Mouse (Mus musculus) testis, adult 2 months (tissue): ENCODE results near the gene Kcnc4. TPM values are rescaled to one million over a fixed set of nuclear protein-coding genes. Genes with fewer than 3 reads are reported as not detected.

Experiments used
- H3K27ac ChIP-seq: fragments of 200-500 bp; 2 replicates; pipeline ENCODE4 v1.5.1; 2012; ENCODE audit warnings: low read depth, low read length; ENCODE audit not compliant: control insufficient read depth, insufficient read depth
- H3K27me3 ChIP-seq: fragments of 200-500 bp; 2 replicates; pipeline ENCODE4 v1.6.1; 2012; ENCODE audit warnings: mild to moderate bottlenecking, low read length, moderate library complexity; ENCODE audit not compliant: control insufficient read depth, insufficient read depth
- H3K36me3 ChIP-seq: fragments of 200-500 bp; 2 replicates; pipeline ENCODE4 v1.6.1; 2012; ENCODE audit warnings: mild to moderate bottlenecking, low read length; ENCODE audit not compliant: control insufficient read depth, insufficient read depth
- H3K4me1 ChIP-seq: fragments of 200-500 bp; 2 replicates; pipeline ENCODE4 v1.6.1; 2012; ENCODE audit warnings: low read length; ENCODE audit not compliant: control insufficient read depth, insufficient read depth
- H3K4me3 ChIP-seq: fragments of 200-500 bp; 2 replicates; pipeline ENCODE4 v1.5.1; 2012; ENCODE audit warnings: low read depth, mild to moderate bottlenecking, low read length, moderate library complexity, mixed read lengths; ENCODE audit not compliant: control insufficient read depth
- CTCF ChIP-seq: fragments of 200-500 bp; IDR thresholded peaks from 2 replicates; pipeline ENCODE4 v1.5.1; 2012; ENCODE audit warnings: low read depth, mild to moderate bottlenecking, inconsistent platforms, low read length, moderate library complexity; ENCODE audit not compliant: control insufficient read depth, insufficient read depth, insufficient replicate concordance
- POLR2A ChIP-seq: fragments of 200-500 bp; IDR thresholded peaks from 2 replicates; pipeline ENCODE4 v1.6.1; 2012; ENCODE audit warnings: low read depth, mild to moderate bottlenecking, inconsistent platforms, low read length, moderate library complexity; ENCODE audit not compliant: control insufficient read depth
- polyA plus RNA-seq: library from polyadenylated mRNA; depleted of rRNA; stranded (reverse); fragments of >200 nt; gene quantifications from 2 replicates; pipeline ENCODE4 v1.2.3, GENCODE M21; 2012

Kcnc4 gene
- polyA plus RNA-seq, 1 experiment, result 0.07 TPM

DNA sequence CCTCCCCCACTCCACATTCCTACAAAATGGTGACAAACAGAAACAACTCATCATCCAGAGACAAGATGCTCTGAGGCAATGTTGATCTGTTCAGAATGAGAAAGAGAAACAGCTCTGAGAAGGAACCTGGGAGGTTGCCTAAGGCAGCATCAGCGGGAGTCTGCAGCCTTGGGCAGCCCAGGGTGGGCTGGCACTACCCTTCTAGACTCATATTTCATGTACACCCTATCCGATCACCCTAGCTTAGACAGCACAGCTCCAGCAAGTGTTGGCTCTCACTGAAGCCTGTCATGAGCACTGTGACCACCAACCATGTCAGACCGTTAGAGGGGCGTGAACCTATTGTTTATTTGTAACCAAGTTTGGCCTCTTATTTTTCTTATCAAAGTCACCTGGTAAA lies 5.1 kb downstream of the Kcnc4 start:
- Histone ChIP-seq H3K27me3 (no peaks in the 10 kb centered on the region; the same call in 1 of the 2 replicates), H3K4me3 (no peak overlapping the region), H3K4me1 (peaks cover 7% of the 10 kb centered on the region), H3K27ac (no peak overlapping the region), H3K36me3 (no peaks in the 10 kb centered on the region)
- TF ChIP-seq POLR2A (no peak), CTCF (no peak)

DNA sequence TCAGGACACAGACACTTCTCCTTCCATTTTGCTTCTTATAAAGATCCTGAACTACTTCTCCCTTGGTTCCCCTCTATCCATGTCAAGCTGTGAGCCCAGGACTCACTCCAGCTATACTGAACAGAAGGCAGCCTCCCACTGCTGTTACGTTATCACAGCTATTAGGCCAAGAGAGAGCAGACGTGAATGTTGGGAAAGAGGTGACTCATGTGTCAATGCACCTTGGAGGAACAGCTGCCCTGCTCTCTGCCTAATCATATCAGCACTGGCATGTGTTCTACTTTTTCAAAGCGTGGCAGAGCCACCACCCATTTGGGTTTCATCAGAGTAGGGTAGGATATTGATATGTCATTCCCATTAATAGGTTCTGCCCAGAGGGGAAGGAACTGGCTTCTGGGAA lies 12.5 kb downstream of the Kcnc4 start:
- Histone ChIP-seq H3K4me3 (no peak overlapping the region), H3K27me3 (no peaks in the 10 kb centered on the region), H3K4me1 (no peaks in the 10 kb centered on the region), H3K27ac (no peak overlapping the region), H3K36me3 (no peaks in the 10 kb centered on the region)
- TF ChIP-seq POLR2A (no peak), CTCF (no peak)

DNA sequence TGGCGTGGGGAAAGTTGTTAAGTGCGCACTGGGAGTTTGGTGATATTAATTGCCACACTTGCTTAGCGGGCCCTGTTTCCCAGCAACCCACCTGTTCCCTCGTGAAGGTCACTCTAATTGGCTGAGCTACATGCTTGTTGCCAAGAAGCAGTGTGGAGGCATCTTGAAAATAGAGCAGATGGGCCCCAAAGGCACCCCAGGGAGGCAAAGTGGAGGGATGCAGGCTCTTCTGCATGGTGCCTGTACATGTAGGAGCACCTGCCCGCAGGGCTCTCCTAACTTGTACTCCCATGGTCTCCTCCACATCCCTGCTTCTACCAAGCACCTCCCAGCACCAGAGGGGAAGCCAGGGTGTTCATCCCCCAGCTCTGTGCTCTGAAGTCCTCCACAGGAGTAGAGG lies 15.5 kb downstream of the Kcnc4 start:
- TF ChIP-seq POLR2A (no peak), CTCF (no peak)
- no peak overlapping the region for H3K4me3 ChIP-seq
- no peak overlapping the region for H3K27ac ChIP-seq
- no peaks in the 10 kb centered on the region for H3K4me1 ChIP-seq
- no peaks in the 10 kb centered on the region for H3K27me3 ChIP-seq
- no peaks in the 10 kb centered on the region for H3K36me3 ChIP-seq

DNA sequence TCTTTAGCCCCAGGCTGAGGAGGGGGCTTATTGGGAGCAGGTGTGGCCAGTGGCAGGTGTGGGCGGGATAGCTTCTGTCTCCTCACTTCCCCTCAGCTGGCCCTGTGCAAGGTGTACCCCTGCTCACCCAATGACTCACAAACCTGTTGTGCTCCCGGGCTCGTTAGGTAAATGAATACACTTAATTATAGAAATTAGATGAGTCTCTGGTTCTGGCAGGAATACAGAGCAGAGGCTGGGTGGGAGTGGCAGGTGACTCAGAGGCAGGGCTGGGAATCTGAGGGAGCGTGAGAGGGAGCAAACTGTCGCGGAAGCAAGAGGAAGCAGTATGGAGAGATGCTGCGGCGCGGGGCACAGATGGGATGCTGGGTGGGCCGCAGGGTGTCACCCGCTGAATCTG lies 17.2 kb downstream of the Kcnc4 start:
- TF ChIP-seq CTCF (no peak), POLR2A (no peak)
- H3K4me3 ChIP-seq, result no peak overlapping the region
- H3K27me3 ChIP-seq, result no peaks in the 10 kb centered on the region
- no peak overlapping the region for H3K27ac ChIP-seq
- H3K4me1 ChIP-seq, result no peaks in the 10 kb centered on the region
- H3K36me3 ChIP-seq, result no peaks in the 10 kb centered on the region

DNA sequence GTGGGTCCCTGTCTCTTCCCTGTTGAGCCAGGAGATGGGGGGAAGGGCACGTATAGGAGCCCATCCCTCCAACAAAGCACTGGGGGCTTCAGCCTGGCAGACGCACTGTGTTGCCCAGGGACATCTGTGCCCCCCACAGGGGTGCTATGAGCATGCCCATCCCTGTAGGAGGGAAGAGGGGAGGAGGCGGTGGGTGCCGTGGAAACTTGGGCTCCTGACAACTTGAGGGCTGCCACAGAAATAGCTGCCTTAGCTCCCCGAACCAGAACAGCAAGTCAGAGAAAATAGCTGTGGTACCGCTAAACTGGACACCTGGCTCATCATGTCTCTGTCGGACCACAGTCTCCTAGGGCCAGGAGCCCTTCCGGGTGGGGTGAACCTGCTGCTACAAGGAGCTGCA lies 18.0 kb downstream of the Kcnc4 start:
- H3K27ac ChIP-seq, result no peak overlapping the region
- no peak overlapping the region for H3K4me3 ChIP-seq
- H3K36me3 ChIP-seq, result no peaks in the 10 kb centered on the region
- TF ChIP-seq POLR2A (no peak), CTCF (no peak)
- H3K27me3 ChIP-seq, result no peaks in the 10 kb centered on the region
- H3K4me1 ChIP-seq, result no peaks in the 10 kb centered on the region

DNA sequence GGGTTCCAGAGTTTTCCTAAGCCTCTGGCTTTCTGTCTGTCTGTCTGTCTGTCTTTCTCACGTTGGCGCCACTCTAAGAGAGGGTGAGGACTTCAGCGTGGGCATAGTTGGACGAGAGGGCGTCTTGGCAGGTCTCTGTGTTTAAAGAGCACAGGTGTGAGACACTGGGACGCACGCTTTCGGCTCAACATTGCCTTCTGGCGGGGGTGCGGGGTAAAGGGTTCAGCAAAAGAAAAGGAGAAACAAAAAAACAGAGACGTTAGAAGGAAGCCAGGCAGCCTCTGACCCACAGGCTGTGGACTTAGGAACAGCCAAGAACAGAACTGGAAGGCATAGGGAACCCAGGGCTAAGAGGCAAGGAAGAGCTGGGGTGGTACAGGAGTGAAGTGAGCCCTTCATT lies 20.1 kb downstream of the Kcnc4 start:
- Histone ChIP-seq H3K4me3 (no peak overlapping the region), H3K27ac (no peak overlapping the region), H3K27me3 (no peaks in the 10 kb centered on the region), H3K36me3 (no peaks in the 10 kb centered on the region), H3K4me1 (no peaks in the 10 kb centered on the region)
- TF ChIP-seq CTCF, result no peak
- TF ChIP-seq POLR2A, result no peak

DNA sequence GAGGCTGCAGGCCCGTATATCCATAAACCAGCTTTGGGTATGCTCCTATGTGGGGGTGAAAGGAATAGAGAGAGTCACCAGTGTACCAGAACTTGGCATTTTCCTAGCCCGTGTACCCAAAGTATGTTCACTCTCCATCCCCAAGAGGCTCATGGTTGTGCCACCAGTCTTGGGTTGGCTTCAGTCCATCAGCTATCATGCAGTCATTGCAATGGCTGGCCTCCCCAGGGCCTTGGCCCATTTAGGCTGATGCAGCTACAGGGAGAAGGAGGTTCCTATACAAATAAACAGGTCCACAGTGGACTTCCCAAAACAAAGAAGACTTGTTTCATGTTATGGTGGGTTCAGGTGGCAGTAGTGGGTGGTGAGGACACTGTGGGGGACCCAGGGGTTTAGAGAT lies 21.7 kb downstream of the Kcnc4 start:
- no peaks in the 10 kb centered on the region for H3K4me1 ChIP-seq
- H3K4me3 ChIP-seq, result no peak overlapping the region
- no peaks in the 10 kb centered on the region for H3K27me3 ChIP-seq
- H3K27ac ChIP-seq, result no peak overlapping the region
- no peaks in the 10 kb centered on the region for H3K36me3 ChIP-seq
- TF ChIP-seq CTCF (no peak), POLR2A (no peak)

DNA sequence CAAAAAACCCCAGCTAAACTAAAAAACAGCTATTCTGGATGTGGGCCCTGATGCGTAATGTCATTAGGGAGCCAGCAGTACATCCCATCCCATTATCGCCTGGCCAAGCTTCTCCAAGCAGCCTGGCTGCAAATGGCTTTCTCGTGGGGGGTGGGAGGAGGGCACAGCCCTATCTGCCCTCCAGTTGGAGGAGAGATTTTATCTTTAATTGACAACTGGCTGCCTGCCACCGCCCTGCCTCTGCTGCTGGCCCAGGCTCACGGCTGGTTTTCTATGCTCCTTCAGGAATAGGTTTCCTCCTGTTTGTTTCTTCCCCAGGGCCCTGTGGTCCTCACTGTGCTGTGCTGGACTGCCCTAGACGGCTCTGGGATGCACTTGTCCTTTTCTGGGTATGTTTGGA lies 22.9 kb downstream of the Kcnc4 start:
- no peak for TF ChIP-seq CTCF
- no peak for TF ChIP-seq POLR2A
- Histone ChIP-seq H3K4me3 (no peak overlapping the region), H3K27me3 (no peaks in the 10 kb centered on the region), H3K4me1 (no peaks in the 10 kb centered on the region), H3K27ac (no peak overlapping the region), H3K36me3 (no peaks in the 10 kb centered on the region)
